In the genomic region with DNA sequence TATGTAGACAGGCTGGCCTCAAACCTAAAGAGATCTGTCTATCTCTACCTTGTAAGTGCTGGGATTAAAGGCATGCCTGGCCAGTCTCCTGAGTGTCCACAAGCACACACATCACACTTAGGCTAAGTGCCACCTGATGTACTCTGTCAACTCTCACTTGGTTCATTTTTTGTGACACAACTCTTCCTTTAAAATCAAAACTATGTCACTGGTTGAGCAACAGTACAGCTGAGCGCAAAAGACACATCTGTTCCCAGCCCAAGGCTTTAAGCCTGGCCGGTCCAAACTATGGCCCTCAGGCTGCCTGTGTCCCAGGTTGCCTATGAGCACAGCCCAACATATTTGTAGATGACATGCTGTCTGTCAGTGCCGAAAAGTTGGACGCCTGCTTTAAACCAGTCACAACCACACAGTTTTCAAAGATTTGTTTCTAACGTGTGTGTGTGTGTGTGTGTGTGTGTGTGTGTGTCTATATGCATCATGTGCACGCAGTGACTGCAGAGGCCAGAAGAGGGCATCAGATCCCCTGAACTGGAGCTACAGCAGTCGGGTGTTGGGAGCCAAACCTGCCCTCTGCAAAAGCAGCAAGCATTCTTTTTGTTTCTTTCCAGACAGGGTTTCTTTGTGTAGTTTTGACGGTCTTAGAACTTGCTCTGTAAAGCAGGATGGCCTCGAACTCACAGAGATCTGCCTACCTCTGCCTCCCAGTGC, we compare ENCODE assay signal across 12 mouse cellular contexts. TPM values are rescaled to one million over a fixed set of nuclear protein-coding genes. Genes with fewer than 3 reads are reported as not detected.
A peak's percentile ranks its signal among the peaks of the same experiment; 100 is the strongest.
DNase-seq lines count a peak whose midpoint lies in the region; ATAC-seq and TF ChIP-seq lines count a peak whose summit lies in the region.
"Had no signal": no experiment of that assay in that cellular context is flagged by ENCODE, and none has a peak within 500 bp of the region (broad histone marks: within the 10 kb centered on the region; RNA-seq: fewer than 3 reads in every experiment).

No protein-coding gene starts in this region.

- ATAC-seq in liver, embryonic 11.5 days (replicated peaks; ENCODE audit: low FRiP score) = no peak
- ATAC-seq in hindbrain, embryonic 16.5 days = no peak

- no peak overlapping the region for H3K4me3 ChIP-seq in liver, adult 2 months (ENCODE audit: insufficient read depth, low read depth, low read length)
- H3K4me3 ChIP-seq in liver, embryonic 11.5 days (ENCODE audit: low read depth, low read length) = no peak overlapping the region
- H3K4me3 ChIP-seq in MEL (ENCODE audit: control insufficient read depth in 1 of 2, insufficient read depth in 1 of 2, low read depth in 2 of 2, low read length in 2 of 2) = no peak overlapping the region
- no peak overlapping the region for H3K4me3 ChIP-seq in hindbrain, embryonic 16.5 days (ENCODE audit: low read length)
- H3K4me3 ChIP-seq: embryonic facial prominence, embryonic 15.5 days; liver, embryonic 15.5 days had no signal

- no peak for TF ChIP-seq EP300 in MEL (IDR thresholded peaks at IDR 0.05; ENCODE audit: low read depth in 1 of 2, low read length in 2 of 2)

- no peak for TF ChIP-seq RAD21 in MEL (IDR thresholded peaks at IDR 0.05; ENCODE audit: low read depth, low read length)

- peaks cover 2% of the 10 kb centered on the region; the same call in 1 of the 2 replicates for H3K9me3 ChIP-seq in liver, embryonic 11.5 days (ENCODE audit: control insufficient read depth, low read length)
- H3K9me3 ChIP-seq in MEL (replicated peaks; ENCODE audit: insufficient read depth, low read length) = no peaks in the 10 kb centered on the region
- H3K9me3 ChIP-seq in hindbrain, embryonic 16.5 days (ENCODE audit: control insufficient read depth, low read length) = no peaks in the 10 kb centered on the region
- H3K9me3 ChIP-seq: embryonic facial prominence, embryonic 15.5 days had no signal

- H3K4me1 ChIP-seq in liver, adult 2 months (ENCODE audit: control insufficient read depth, insufficient read depth, low read length) = peaks cover 18% of the 10 kb centered on the region
- H3K4me1 ChIP-seq in liver, embryonic 11.5 days (replicated peaks; ENCODE audit: control insufficient read depth, insufficient read depth, low read length) = 0 out of 2 replicates have a peak, but pooled peaks cover 3% of the 10 kb centered on the region
- no peaks in the 10 kb centered on the region for H3K4me1 ChIP-seq in MEL (ENCODE audit: control insufficient read depth in 1 of 2, insufficient read depth in 2 of 2, low read length in 2 of 2)
- H3K4me1 ChIP-seq in hindbrain, embryonic 16.5 days (ENCODE audit: control insufficient read depth, insufficient read depth, low read depth, low read length) = peaks cover 6% of the 10 kb centered on the region; the same call in 1 of the 2 replicates
- H3K4me1 ChIP-seq: embryonic facial prominence, embryonic 15.5 days had no signal

- no peak overlapping the region for H3K27ac ChIP-seq in liver, adult 2 months (replicated peaks; ENCODE audit: insufficient read depth, low read depth, low read length)
- H3K27ac ChIP-seq in liver, embryonic 11.5 days (ENCODE audit: low read depth, low read length) = no peak overlapping the region
- no peak overlapping the region for H3K27ac ChIP-seq in MEL (ENCODE audit: control insufficient read depth, low read depth, low read length)
- no peak overlapping the region for H3K27ac ChIP-seq in hindbrain, embryonic 16.5 days (ENCODE audit: low read depth, low read length)
- H3K27ac ChIP-seq: embryonic facial prominence, embryonic 15.5 days; liver, embryonic 15.5 days had no signal

- no peaks in the 10 kb centered on the region for H3K36me3 ChIP-seq in liver, adult 2 months (ENCODE audit: control insufficient read depth, insufficient read depth, low read length)
- no peaks in the 10 kb centered on the region; the same call in 1 of the 2 replicates for H3K36me3 ChIP-seq in liver, embryonic 11.5 days (ENCODE audit: control insufficient read depth, insufficient read depth, low read length)
- H3K36me3 ChIP-seq in MEL (ENCODE audit: control insufficient read depth in 1 of 2, insufficient read depth in 2 of 2, low read length in 2 of 2) = no peaks in the 10 kb centered on the region
- no peaks in the 10 kb centered on the region for H3K36me3 ChIP-seq in hindbrain, embryonic 16.5 days (ENCODE audit: control insufficient read depth, insufficient read depth, low read length)
- H3K36me3 ChIP-seq: embryonic facial prominence, embryonic 15.5 days had no signal

- DNase-seq in heart, adult 11 months = peak; percentile 94
- DNase-seq in heart, postnatal 4 days = no peak
- DNase-seq in liver, adult 2 months (ENCODE audit: extremely low read depth, low read depth, low spot score) = peak; percentile 58
- no peak for DNase-seq in liver, embryonic 11.5 days (ENCODE audit: low spot score)
- DNase-seq in MEL (ENCODE audit: low read depth, low spot score) = no peak
- peak; percentile 60 for DNase-seq in lung, postnatal 36 days
- DNase-seq in yolk sac, embryonic 10.5 days (ENCODE audit: low spot score) = no peak
- DNase-seq: cerebellum, adult 9-11 months; kidney, adult 9 months had no signal

- H3K4me2 ChIP-seq in liver, embryonic 11.5 days = no peak overlapping the region
- H3K4me2 ChIP-seq in hindbrain, embryonic 16.5 days (ENCODE audit: low read length) = no peak overlapping the region
- H3K4me2 ChIP-seq: embryonic facial prominence, embryonic 15.5 days; liver, embryonic 15.5 days had no signal

- H3K27me3 ChIP-seq in liver, adult 2 months (ENCODE audit: control insufficient read depth, insufficient read depth, low read length) = no peaks in the 10 kb centered on the region
- H3K27me3 ChIP-seq in liver, embryonic 11.5 days (replicated peaks; ENCODE audit: control insufficient read depth, insufficient read depth, low read length) = no peaks in the 10 kb centered on the region
- no peaks in the 10 kb centered on the region for H3K27me3 ChIP-seq in MEL (ENCODE audit: control insufficient read depth in 1 of 2, insufficient read depth in 2 of 2, low read length in 2 of 2)
- no peaks in the 10 kb centered on the region for H3K27me3 ChIP-seq in hindbrain, embryonic 16.5 days (replicated peaks; ENCODE audit: control insufficient read depth, insufficient read depth, low read length)
- H3K27me3 ChIP-seq: embryonic facial prominence, embryonic 15.5 days; liver, embryonic 15.5 days had no signal

- H3K9ac ChIP-seq in liver, adult 2 months (ENCODE audit: low read depth, low read length) = no peak overlapping the region
- no peak overlapping the region for H3K9ac ChIP-seq in liver, embryonic 11.5 days (ENCODE audit: low read depth, low read length)
- H3K9ac ChIP-seq in MEL (ENCODE audit: control insufficient read depth, low read depth, low read length, poor library complexity, severe bottlenecking) = no peak overlapping the region
- no peak overlapping the region for H3K9ac ChIP-seq in hindbrain, embryonic 16.5 days (ENCODE audit: low read depth, low read length)
- H3K9ac ChIP-seq: embryonic facial prominence, embryonic 15.5 days; liver, embryonic 15.5 days had no signal

- TF ChIP-seq CTCF in liver, adult 2 months (IDR thresholded peaks at IDR 0.05; ENCODE audit: low read depth, low read length) = peak; percentile 41
- peak in 2 of 3 experiments; percentile 22 to 39; a peak in 3 of 6 replicates for TF ChIP-seq CTCF in MEL (IDR thresholded peaks at IDR 0.05 in 2 of 3, conservative IDR thresholded peaks at IDR 0.05 in 1 of 3; ENCODE audit: control insufficient read depth in 1 of 3, insufficient read depth in 1 of 3, low read depth in 2 of 3, low read length in 3 of 3, poor library complexity in 1 of 3, severe bottlenecking in 1 of 3)

- H3K79me2 ChIP-seq in liver, adult 2 months (ENCODE audit: control insufficient read depth, insufficient read depth, low read length) = peaks cover 38% of the 10 kb centered on the region
- no peaks in the 10 kb centered on the region for H3K79me2 ChIP-seq in MEL (ENCODE audit: control insufficient read depth, insufficient read depth, low read length, poor library complexity)

- WGBS in liver, adult 2 months = 82% methylated on average over 9 of the region's 9 CpGs
- 92% methylated on average over 9 of the region's 9 CpGs for WGBS in liver, embryonic 11.5 days
- 98% methylated on average over 9 of the region's 9 CpGs for WGBS in hindbrain, embryonic 16.5 days

- TF ChIP-seq POLR2A in liver, adult 2 months (IDR thresholded peaks at IDR 0.05; ENCODE audit: extremely low read depth, insufficient read depth, low read length) = no peak
- TF ChIP-seq POLR2A in MEL (IDR thresholded peaks at IDR 0.05; ENCODE audit: control insufficient read depth in 1 of 2, insufficient read depth in 1 of 2, low read depth in 1 of 2, low read length in 2 of 2, poor library complexity in 1 of 2) = no peak

TF ChIP-seq in MEL, 35 proteins besides CTCF, POLR2A, EP300 and RAD21:
- no peak for TF ChIP-seq MAX (IDR thresholded peaks at IDR 0.05; ENCODE audit: low read length)
- no peak for TF ChIP-seq TCF12 (IDR thresholded peaks at IDR 0.05; ENCODE audit: low read depth, low read length)
- no peak for TF ChIP-seq POLR2AphosphoS5 (IDR thresholded peaks at IDR 0.05; ENCODE audit: borderline replicate concordance, low read depth, low read length)
- TF ChIP-seq UBTF (IDR thresholded peaks at IDR 0.05; ENCODE audit: borderline replicate concordance, insufficient read depth, low read depth, low read length) = no peak
- no peak for TF ChIP-seq POLR2AphosphoS2 (IDR thresholded peaks at IDR 0.05; ENCODE audit: low read length)
- no peak for TF ChIP-seq HCFC1 (IDR thresholded peaks at IDR 0.05; ENCODE audit: low read depth, low read length)
- peak; percentile 26; the same call in 1 of the 2 replicates for TF ChIP-seq SMC3 (IDR thresholded peaks at IDR 0.05; ENCODE audit: low read depth, low read length)
- TF ChIP-seq USF1 (IDR thresholded peaks at IDR 0.05; ENCODE audit: low read depth, low read length) = no peak

RNA-seq across cellular contexts. Expression of gene Sh3bp5, which starts 40.9 kb away (rescaled TPM):
- total RNA-seq in heart, postnatal 4 days (2021) = 10 to 100 TPM; 78.7 to 80.1 TPM
- total RNA-seq in liver, adult 2 months (2014; rRNA removed) = 37.1 and 37.7 TPM in 2 replicates
- polyA plus RNA-seq in liver, adult 2 months (2012; rRNA removed) = 22.6 and 26.1 TPM in 2 replicates
- 15.0 and 17.3 TPM in 2 replicates for polyA plus RNA-seq in liver, embryonic 11.5 days (2014; fragmentation: Nextera tagmentation; extraction: Ambion mirVana)
- total RNA-seq in MEL (2012; rRNA removed) = 0.19 and 0.36 TPM in 2 replicates
- 1 to 10 TPM in 1 of 2 experiments, not detected in 1; 1.0 TPM for polyA plus RNA-seq in MEL (2012; ENCODE audit: insufficient read depth in 1 of 2, insufficient read length in 2 of 2, low read depth in 1 of 2, low replicate concordance in 2 of 2, missing spikeins in 1 of 2)
- 152 and 155 TPM in 2 replicates for polyA plus RNA-seq in hindbrain, embryonic 16.5 days (2015; fragmentation: Nextera tagmentation; extraction: Ambion mirVana)

RNA-seq across cellular contexts. Expression of gene Capn7, which starts 58.5 kb away (rescaled TPM):
- 10 to 100 TPM; 36.1 to 36.7 TPM for total RNA-seq in heart, postnatal 4 days (2021)
- total RNA-seq in liver, adult 2 months (2014; rRNA removed) = 34.8 and 38.1 TPM in 2 replicates
- polyA plus RNA-seq in liver, adult 2 months (2012; rRNA removed) = 6.1 and 6.7 TPM in 2 replicates
- 34.4 and 39.0 TPM in 2 replicates for polyA plus RNA-seq in liver, embryonic 11.5 days (2014; fragmentation: Nextera tagmentation; extraction: Ambion mirVana)
- total RNA-seq in MEL (2012; rRNA removed) = 23.2 and 24.9 TPM in 2 replicates
- polyA plus RNA-seq in MEL (2012; ENCODE audit: insufficient read depth in 1 of 2, insufficient read length in 2 of 2, low read depth in 1 of 2, low replicate concordance in 2 of 2, missing spikeins in 1 of 2) = 10 to 100 TPM; 30.0 to 83.7 TPM
- polyA plus RNA-seq in hindbrain, embryonic 16.5 days (2015; fragmentation: Nextera tagmentation; extraction: Ambion mirVana) = 76.5 and 86.9 TPM in 2 replicates

Comparison
In these comparisons a context has a peak if more than half of its experiments do, and no peak if none do; other contexts are left out.
1. DNase-seq: peak in heart, adult 11 months (single experiment), liver, adult 2 months (single experiment) and lung, postnatal 36 days (single experiment); none in heart, postnatal 4 days (single experiment), liver, embryonic 11.5 days (single experiment), MEL (single experiment) and yolk sac, embryonic 10.5 days (single experiment).